Mouse (Mus musculus) CD4-positive naive resting alpha-beta T cell, adult 76 days (primary cell): ENCODE data around the gene Dbndd1. TPM values are rescaled to one million over a fixed set of nuclear protein-coding genes. Genes with fewer than 3 reads are reported as not detected.

Source experiments
- total RNA-seq: library from RNA; stranded (reverse); gene quantifications from one replicate; pipeline ENCODE4 v1.2.4, GENCODE M21; 2023

Gene Dbndd1
- total RNA-seq, result not detected

GRCm38 (mm10) chr8:123514781-123515539, at the start of gene Dbndd1:
TSS of gene Dbndd1 (minus strand) at chr8:123515463.

GRCm38 (mm10) chr8:123518667-123519066, 3.4 kb upstream of the Dbndd1 start, which contains the start of gene Gas8:
TSS of gene Gas8 (plus strand) at chr8:123518834.

GRCm38 (mm10) chr8:123477737-123478258, 37.5 kb downstream of the Dbndd1 start, which contains the start of gene Afg3l1:
TSS of gene Afg3l1 (plus strand) at chr8:123477903.

Other genes starting within 250 kb of the Dbndd1 start
- 10.6 TPM for gene Fanca, start 196.9 kb downstream of the Dbndd1 start, total RNA-seq
- not detected for gene Spire2, start 182.8 kb downstream of the Dbndd1 start, total RNA-seq
- 247 TPM for gene Tcf25, start 141.7 kb downstream of the Dbndd1 start, total RNA-seq
- not detected for gene Mc1r, start 108.4 kb downstream of the Dbndd1 start, total RNA-seq
- 0.41 TPM for gene Tubb3, start 104.0 kb downstream of the Dbndd1 start, total RNA-seq
- 13.2 TPM for gene Def8, start 91.9 kb downstream of the Dbndd1 start, total RNA-seq
- gene Afg3l1, start 37.6 kb downstream of the Dbndd1 start, total RNA-seq, result 46.9 TPM
- 3.1 TPM for gene Gas8, start 3.4 kb upstream of the Dbndd1 start, total RNA-seq
- not detected for gene Rhou, start 138.5 kb upstream of the Dbndd1 start, total RNA-seq